Mouse (Mus musculus) telencephalon, adult 2 months (tissue): ENCODE data around the gene Klhdc3.

Experiments used
- DNase-seq: peaks from one replicate; pipeline ENCODE4 v3.0.0-alpha.2; 2011; ENCODE audit warnings: low read depth, low spot score

Gene Klhdc3

DNA sequence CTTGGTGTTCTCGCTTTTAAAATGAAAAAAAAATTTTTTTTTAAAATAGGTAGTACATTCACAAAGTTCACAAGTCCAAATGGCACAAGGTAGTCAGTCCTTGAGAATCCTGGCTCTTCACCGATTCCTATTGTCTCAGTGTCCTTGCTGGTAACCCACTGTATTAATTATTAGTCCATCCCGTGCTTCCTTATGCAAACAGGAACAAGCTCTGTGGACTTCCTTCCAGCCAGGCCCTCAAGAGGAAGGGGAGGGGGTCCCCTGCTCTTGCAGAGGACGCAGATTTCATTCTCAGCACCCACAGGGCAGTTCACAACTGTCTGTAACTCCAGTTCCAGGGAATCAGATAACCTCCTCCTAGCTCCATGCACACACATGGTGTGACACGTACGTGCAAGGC lies 24.7 kb downstream of the Klhdc3 start:
- no peak for DNase-seq

DNA sequence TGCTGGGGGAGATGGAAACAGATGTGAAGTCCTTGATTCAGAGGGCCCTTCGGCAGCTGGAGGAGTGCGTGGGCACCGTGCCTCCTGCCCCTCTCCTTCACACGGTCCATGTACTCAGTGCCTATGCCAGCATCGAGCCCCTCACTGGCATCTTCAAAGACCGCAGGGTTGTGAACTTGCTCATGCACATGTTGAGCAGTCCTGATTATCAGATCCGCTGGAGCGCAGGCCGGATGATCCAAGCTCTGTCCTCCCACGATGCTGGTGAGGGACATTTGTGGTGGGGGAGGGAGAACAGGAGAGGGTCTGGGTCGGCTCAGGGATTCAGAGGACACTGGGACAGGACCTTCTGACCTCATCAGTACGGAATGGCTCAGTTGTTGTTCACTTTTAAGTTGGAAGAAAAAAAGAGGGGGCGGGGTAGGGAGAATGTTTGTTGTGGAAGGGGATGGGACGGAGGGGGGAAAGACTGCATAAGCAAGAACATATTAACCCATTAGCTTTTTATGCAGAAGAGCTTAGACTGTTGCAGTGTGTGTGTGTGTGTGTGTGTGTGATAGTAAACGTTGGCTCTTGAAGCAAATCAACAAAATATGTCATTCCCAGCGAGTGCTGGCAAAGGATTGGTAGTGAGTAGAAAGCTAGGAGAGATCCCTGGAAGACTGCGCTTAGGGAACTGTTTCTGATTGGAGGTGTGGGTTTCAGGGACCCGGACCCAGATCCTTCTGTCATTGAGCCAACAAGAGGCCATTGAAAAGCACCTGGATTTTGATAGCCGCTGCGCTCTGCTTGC lies 28.8 kb downstream of the Klhdc3 start:
- no peak for DNase-seq

- no peak for DNase-seq
Measured at GRCm38 (mm10) chr17:46651292-46651691, 29.4 kb downstream of the Klhdc3 start.

DNA sequence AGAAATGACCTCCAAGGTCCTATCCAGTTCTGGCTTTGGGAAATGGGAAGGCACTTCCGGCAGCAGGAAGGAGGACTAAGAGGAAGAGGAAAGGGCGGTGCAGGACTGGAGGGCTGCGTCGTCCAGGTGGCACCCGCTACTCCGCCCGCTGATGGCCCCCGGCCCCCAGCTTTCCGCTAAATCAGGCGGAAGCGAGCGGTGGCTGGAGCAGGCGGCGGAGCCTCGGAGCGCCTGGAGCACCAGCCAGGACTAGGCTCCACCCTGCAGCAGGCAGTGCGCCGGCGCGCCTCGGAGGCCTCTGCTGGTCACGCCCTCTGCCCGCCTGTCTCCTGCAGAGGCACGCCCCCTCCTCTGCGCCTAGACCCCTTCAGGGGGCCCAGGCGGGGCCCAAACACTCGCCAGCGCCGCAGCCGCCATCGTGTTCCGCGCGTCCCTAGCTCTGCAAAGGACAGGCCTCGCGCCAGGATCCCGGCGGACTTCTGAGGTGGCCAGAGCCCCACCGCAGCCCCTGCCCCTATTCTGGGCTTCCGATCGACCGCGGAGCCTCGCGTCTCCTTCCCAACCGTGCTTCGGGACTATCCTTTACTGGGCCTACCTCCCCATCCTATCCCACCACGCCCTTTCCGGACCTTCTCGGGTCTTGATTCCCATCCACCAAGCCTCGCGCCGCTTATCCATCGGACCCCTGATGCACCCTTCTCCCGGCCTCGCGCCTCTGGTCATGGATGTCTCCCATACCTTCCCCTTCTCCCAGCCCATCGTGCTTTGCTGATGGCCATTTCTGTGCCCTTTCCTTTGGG lies 30.3 kb downstream of the Klhdc3 start, which contains the start of gene Cul7:
Gene Cul7 (plus strand): TSS at position 106 of the 800 bp plus-strand sequence.
- DNase-seq, result peak; percentile 85

DNA sequence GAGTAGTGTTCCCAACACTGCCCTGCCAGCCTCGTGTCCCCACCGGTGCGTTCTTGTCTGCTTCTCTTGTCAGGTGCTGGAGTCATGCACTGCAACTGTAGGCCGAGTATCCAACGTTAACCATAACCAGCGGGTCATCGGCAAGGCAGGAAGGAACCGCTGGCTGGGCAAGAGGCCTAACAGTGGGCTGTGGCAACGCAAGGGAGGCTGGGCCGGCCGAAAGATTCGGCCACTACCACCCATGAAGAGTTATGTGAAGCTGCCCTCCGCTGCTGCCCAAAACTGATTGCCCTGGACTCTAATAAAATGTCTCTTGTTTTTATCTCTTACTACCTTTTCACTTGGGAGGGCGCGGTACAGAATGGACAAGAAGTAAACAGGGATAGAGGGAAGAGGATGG lies 30.9 kb downstream of the Klhdc3 start:
- no peak for DNase-seq

DNA sequence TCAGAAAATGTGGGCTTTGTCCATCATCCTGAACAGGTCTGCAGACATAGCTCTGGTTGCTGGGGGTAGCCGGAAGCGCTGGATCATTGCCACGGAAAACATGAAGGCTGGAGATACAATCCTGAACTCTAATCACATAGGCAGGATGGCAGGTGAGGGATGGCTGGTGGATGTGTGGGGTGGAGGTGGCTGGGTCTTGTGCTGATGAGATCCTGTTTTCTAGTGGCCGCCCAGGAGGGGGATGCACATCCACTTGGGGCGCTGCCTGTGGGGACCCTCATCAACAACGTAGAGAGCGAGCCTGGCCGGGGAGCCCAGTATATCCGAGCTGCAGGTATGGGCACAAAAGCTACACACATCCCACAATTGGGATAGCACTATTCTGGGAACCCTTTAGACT lies 32.3 kb downstream of the Klhdc3 start:
- no peak for DNase-seq

GRCm38 (mm10) chr17:46647279-46647678 lies 33.4 kb downstream of the Klhdc3 start:
- no peak for DNase-seq

GRCm38 (mm10) chr17:46646322-46646662 lies 34.4 kb downstream of the Klhdc3 start:
- peak; percentile 74 for DNase-seq

- DNase-seq, result peak; percentile 97
Measured at GRCm38 (mm10) chr17:46645561-46646321, 35.0 kb downstream of the Klhdc3 start, which contains the start of the genes Klc4 and Mrpl2. TSS of gene Klc4 (minus strand) at chr17:46646022. TSS of gene Mrpl2 (plus strand) at chr17:46646229.

- DNase-seq, result no peak
Measured at GRCm38 (mm10) chr17:46644916-46645475, 35.7 kb downstream of the Klhdc3 start.

GRCm38 (mm10) chr17:46644152-46644805 lies 36.4 kb downstream of the Klhdc3 start:
- DNase-seq, result no peak

GRCm38 (mm10) chr17:46642060-46642459 lies 38.7 kb downstream of the Klhdc3 start:
- DNase-seq, result no peak

- DNase-seq, result no peak
Measured at GRCm38 (mm10) chr17:46639929-46640328, 40.8 kb downstream of the Klhdc3 start.

DNA sequence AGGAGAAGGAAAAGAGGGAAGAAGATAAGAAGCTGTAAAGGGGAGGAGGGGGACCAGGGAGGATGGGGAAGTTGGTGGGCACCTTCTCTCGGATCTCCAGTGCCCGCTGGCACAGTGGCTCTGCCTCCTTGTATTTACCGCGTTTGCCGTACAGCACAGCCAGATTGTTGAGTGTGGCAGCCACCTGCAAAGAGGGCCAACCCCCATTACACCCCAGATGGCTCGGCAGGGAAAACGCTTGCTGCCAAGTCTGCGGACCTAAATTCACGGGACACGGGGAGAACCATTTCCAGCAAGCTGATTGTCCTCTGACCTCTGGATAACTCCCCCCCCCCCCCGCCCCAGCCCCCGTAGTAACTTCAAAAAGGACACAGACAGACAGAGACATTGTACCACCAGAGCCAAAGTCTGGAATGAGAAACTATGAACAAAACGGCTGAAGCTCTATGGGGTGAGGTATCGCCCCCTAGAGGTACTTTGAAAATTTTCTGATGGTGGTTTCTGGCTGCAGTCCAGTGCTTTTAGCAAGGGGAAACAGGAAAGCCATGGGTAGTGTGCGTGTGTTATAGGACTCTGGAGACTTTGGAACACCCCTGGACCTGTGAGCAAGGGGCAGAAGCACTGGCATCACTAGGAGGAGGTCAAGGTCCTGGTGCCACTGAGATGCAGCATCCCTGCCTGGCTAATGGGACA lies 43.7 kb downstream of the Klhdc3 start:
- peak; percentile 52 for DNase-seq

DNA sequence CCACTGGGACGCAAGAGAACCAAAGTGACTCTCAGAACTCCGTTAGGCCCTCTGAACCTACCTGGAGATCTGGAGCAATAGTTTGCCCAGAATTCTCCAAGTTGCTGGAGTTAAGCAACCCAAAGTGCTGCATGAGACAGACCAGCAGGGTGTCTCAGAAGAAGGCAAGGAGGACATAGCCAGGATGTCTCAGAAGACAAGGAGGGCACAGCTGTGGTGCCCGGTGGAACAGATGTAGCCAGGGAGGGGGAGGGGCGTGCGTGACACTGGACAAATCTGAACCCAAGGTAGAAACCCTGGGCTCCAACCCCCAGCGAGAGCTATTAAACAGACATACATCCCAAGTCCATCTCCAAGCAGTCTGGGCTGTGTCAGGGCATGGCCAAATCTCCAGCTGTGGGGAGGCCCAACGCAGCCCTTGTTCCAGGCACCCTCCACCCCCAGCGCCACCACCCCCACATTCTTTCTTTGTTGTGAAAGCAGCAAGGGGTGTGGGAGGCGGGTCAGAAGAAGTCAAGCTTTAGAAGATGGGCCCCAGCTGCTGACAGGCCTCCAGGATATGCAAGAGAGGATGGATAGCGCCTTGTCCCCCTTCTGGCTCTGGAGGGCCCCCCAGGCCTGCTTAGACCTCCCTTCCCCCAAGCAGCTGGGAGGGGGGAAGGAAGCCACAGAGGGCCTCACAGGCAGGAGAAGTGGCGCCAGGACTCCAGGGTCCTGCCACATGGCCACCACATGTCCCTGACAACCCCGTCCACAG lies 50.9 kb downstream of the Klhdc3 start:
- no peak for DNase-seq

GRCm38 (mm10) chr17:46628791-46629684 lies 51.7 kb downstream of the Klhdc3 start, which contains the start of gene Ptk7:
TSS of gene Ptk7 (minus strand) at chr17:46629504.
- no peak for DNase-seq

- DNase-seq, result no peak
Measured at GRCm38 (mm10) chr17:46628471-46628790, 52.3 kb downstream of the Klhdc3 start.

GRCm38 (mm10) chr17:46627409-46627808 lies 53.3 kb downstream of the Klhdc3 start:
- DNase-seq, result no peak

GRCm38 (mm10) chr17:46624598-46624997 lies 56.1 kb downstream of the Klhdc3 start:
- no peak for DNase-seq
